In the genomic region with DNA sequence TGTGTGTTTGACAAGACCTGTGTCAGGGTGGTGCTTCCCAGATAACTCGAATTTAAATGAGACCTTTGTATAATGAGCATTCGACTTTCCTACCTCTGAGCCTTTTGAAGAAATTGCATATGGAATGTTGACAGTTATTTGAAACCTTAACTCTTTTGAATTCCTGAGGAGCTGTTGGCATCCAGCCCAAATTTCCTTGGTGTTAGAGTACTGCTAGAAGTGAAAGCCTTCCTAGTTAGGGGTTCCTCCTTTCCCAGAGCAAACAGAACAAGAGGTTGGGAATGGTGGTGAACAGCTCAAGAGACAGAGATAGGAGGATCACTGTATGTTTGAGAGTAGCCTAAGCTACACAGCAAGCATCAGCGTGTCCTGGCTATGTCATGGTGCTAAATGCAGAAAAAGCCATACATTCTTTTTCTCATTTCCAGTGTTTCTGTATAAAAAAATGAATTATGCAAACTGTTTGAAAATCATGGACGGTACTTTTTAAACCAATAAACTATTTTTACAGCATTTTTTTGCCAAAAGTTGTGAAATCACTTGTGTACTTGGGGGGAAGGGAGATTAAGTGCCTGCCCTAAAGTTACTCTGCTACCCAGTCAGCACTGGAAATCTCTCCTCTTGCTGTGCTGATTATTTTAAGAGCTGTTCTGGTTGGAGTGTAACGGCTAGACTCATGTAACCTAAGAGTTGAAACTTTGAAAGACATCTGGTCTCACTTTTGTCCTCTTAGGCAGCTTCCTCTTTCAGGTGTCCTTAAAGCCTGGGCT, we compare ENCODE assay signal across 13 mouse cellular contexts. TPM values are rescaled to one million over a fixed set of nuclear protein-coding genes. Genes with fewer than 3 reads are reported as not detected.
A peak's percentile ranks its signal among the peaks of the same experiment; 100 is the strongest.
DNase-seq lines count a peak whose midpoint lies in the region; ATAC-seq and TF ChIP-seq lines count a peak whose summit lies in the region.
"Had no signal": no experiment of that assay in that cellular context is flagged by ENCODE, and none has a peak within 500 bp of the region (broad histone marks: within the 10 kb centered on the region; RNA-seq: fewer than 3 reads in every experiment).

No protein-coding gene starts in this region.

- WGBS in limb, embryonic 13.5 days: 43% methylated on average over 5 of the region's 5 CpGs
- 26% methylated on average over 5 of the region's 5 CpGs for WGBS in lung, postnatal 0 days

- H3K9ac ChIP-seq in limb, embryonic 13.5 days: no peak overlapping the region
- H3K9ac ChIP-seq in lung, postnatal 0 days (replicated peaks; ENCODE audit: low read depth): no peak overlapping the region

- ATAC-seq in limb, embryonic 13.5 days (ENCODE audit: low FRiP score, low read depth): no peak
- ATAC-seq in lung, postnatal 0 days: 0 out of 2 replicates have a peak, but pooled peaks have one; percentile 20
- no peak for ATAC-seq in megakaryocyte progenitor cell, adult 5-6 weeks (replicated peaks; ENCODE audit: poor library complexity)
- ATAC-seq: Patski had no signal

- H3K4me1 ChIP-seq in limb, embryonic 13.5 days: peaks cover 68% of the 10 kb centered on the region
- H3K4me1 ChIP-seq in lung, postnatal 0 days (ENCODE audit: insufficient read depth, low read depth, low read length): peaks cover 24% of the 10 kb centered on the region

- no peak for TF ChIP-seq CTCF in gastrocnemius, adult 2 months (IDR thresholded peaks at IDR 0.05)
- TF ChIP-seq CTCF in lung, postnatal 0 days (IDR thresholded peaks at IDR 0.05): no peak

- intact Hi-C loops in gastrocnemius, adult 2 months (cut with DNase I): no loop called here

- peaks cover 27% of the 10 kb centered on the region for H3K36me3 ChIP-seq in limb, embryonic 13.5 days
- no peaks in the 10 kb centered on the region for H3K36me3 ChIP-seq in lung, postnatal 0 days (ENCODE audit: insufficient read depth, low read length)

- TF ChIP-seq EP300 in lung, postnatal 0 days (IDR thresholded peaks at IDR 0.05): peak; percentile 60

- no peak for DNase-seq in gastrocnemius, adult 2 months
- no peak for DNase-seq in gastrocnemius, postnatal 10 days
- peak; percentile 55 to 73 for DNase-seq in kidney, postnatal 25 days
- no peak for DNase-seq in kidney, postnatal 4 days
- peak; percentile 89 for DNase-seq in lung, postnatal 0 days (ENCODE audit: low spot score)
- DNase-seq in layer of hippocampus, postnatal 10 days (ENCODE audit: low spot score in 2 of 2): no peak
- DNase-seq: adrenal gland, postnatal 14 days; cerebellum, adult 18-20 months; thymus, postnatal 4 days had no signal

- H3K27ac ChIP-seq in gastrocnemius, adult 2 months: peak overlapping the region; percentile 98
- peak overlapping the region; percentile 63; the same call in 1 of the 2 replicates for H3K27ac ChIP-seq in limb, embryonic 13.5 days
- peak overlapping the region; percentile 72 for H3K27ac ChIP-seq in lung, postnatal 0 days (ENCODE audit: low read length)
- H3K27ac ChIP-seq: macrophage had no signal

- 0 out of 2 replicates have a peak overlapping the region, but pooled peaks have one; percentile 11 for H3K4me2 ChIP-seq in limb, embryonic 13.5 days (replicated peaks)
- H3K4me2 ChIP-seq in lung, postnatal 0 days (replicated peaks; ENCODE audit: low read depth, low read length): peak overlapping the region; percentile 3

- peak overlapping the region; percentile 16 for H3K4me3 ChIP-seq in gastrocnemius, adult 2 months
- H3K4me3 ChIP-seq in limb, embryonic 13.5 days: no peak overlapping the region
- H3K4me3 ChIP-seq in lung, postnatal 0 days (ENCODE audit: low read depth, low read length): no peak overlapping the region

- no peaks in the 10 kb centered on the region for H3K27me3 ChIP-seq in limb, embryonic 13.5 days
- no peaks in the 10 kb centered on the region for H3K27me3 ChIP-seq in lung, postnatal 0 days (replicated peaks; ENCODE audit: insufficient read depth, low read length)
- H3K27me3 ChIP-seq: Patski had no signal

- H3K9me3 ChIP-seq in limb, embryonic 13.5 days: no peaks in the 10 kb centered on the region
- no peaks in the 10 kb centered on the region for H3K9me3 ChIP-seq in lung, postnatal 0 days (ENCODE audit: low read length)

RNA-seq across cellular contexts. Expression of gene Tmem150a, which starts 2.4 kb away (rescaled TPM):
- 10 to 100 TPM; 21.0 to 24.2 TPM for total RNA-seq in gastrocnemius, adult 2 months (2021)
- 10 to 100 TPM in 1 of 2 experiments, 1 to 10 TPM in 1; 8.0 to 14.0 TPM for total RNA-seq in gastrocnemius, postnatal 10 days (2021)
- polyA plus RNA-seq in limb, embryonic 13.5 days (2015; fragmentation: Nextera tagmentation; extraction: Ambion mirVana): 12.1 and 14.6 TPM in 2 replicates
- 17.6 and 25.7 TPM in 2 replicates for polyA plus RNA-seq in lung, postnatal 0 days (2015; fragmentation: Nextera tagmentation; extraction: Ambion mirVana)
- 1.1 and 1.2 TPM in 2 replicates for total RNA-seq in megakaryocyte progenitor cell, adult 5-6 weeks (2015)
- 0.33 TPM in 1 of 2 replicates, not detected in the other for total RNA-seq in megakaryocyte progenitor cell, adult 5-6 weeks (2017)
- 10 to 100 TPM; 18.8 to 20.9 TPM for total RNA-seq in layer of hippocampus, postnatal 10 days (2021)

RNA-seq across cellular contexts. Expression of gene 0610030E20Rik, which starts 5.7 kb away (rescaled TPM):
- total RNA-seq in gastrocnemius, adult 2 months (2021): 10 to 100 TPM; 10.1 to 11.7 TPM
- 10 to 100 TPM; 12.5 to 15.6 TPM for total RNA-seq in gastrocnemius, postnatal 10 days (2021)
- polyA plus RNA-seq in limb, embryonic 13.5 days (2015; fragmentation: Nextera tagmentation; extraction: Ambion mirVana): 28.6 and 30.2 TPM in 2 replicates
- 23.0 and 24.2 TPM in 2 replicates for polyA plus RNA-seq in lung, postnatal 0 days (2015; fragmentation: Nextera tagmentation; extraction: Ambion mirVana)
- total RNA-seq in megakaryocyte progenitor cell, adult 5-6 weeks (2015): 30.3 and 31.9 TPM in 2 replicates
- 23.0 and 24.7 TPM in 2 replicates for total RNA-seq in megakaryocyte progenitor cell, adult 5-6 weeks (2017)
- 10 to 100 TPM; 13.3 to 15.9 TPM for total RNA-seq in layer of hippocampus, postnatal 10 days (2021)

RNA-seq across cellular contexts. Expression of gene Usp39, which starts 7.8 kb away (rescaled TPM):
- total RNA-seq in gastrocnemius, adult 2 months (2021): 10 to 100 TPM; 16.4 to 18.4 TPM
- total RNA-seq in gastrocnemius, postnatal 10 days (2021): 10 to 100 TPM; 17.2 to 18.4 TPM
- 51.5 and 51.7 TPM in 2 replicates for polyA plus RNA-seq in limb, embryonic 13.5 days (2015; fragmentation: Nextera tagmentation; extraction: Ambion mirVana)
- polyA plus RNA-seq in lung, postnatal 0 days (2015; fragmentation: Nextera tagmentation; extraction: Ambion mirVana): 26.1 and 27.4 TPM in 2 replicates
- total RNA-seq in megakaryocyte progenitor cell, adult 5-6 weeks (2015): 66.8 and 71.3 TPM in 2 replicates
- 113 and 115 TPM in 2 replicates for total RNA-seq in megakaryocyte progenitor cell, adult 5-6 weeks (2017)
- total RNA-seq in layer of hippocampus, postnatal 10 days (2021): 10 to 100 TPM; 33.0 to 34.1 TPM

RNA-seq across cellular contexts. Expression of gene Rnf181, which starts 13.9 kb away (rescaled TPM):
- 10 to 100 TPM; 24.9 to 26.6 TPM for total RNA-seq in gastrocnemius, adult 2 months (2021)
- total RNA-seq in gastrocnemius, postnatal 10 days (2021): 10 to 100 TPM; 35.9 to 36.6 TPM
- 90.9 and 94.0 TPM in 2 replicates for polyA plus RNA-seq in limb, embryonic 13.5 days (2015; fragmentation: Nextera tagmentation; extraction: Ambion mirVana)
- 202 and 208 TPM in 2 replicates for polyA plus RNA-seq in lung, postnatal 0 days (2015; fragmentation: Nextera tagmentation; extraction: Ambion mirVana)
- total RNA-seq in megakaryocyte progenitor cell, adult 5-6 weeks (2015): 65.5 and 87.8 TPM in 2 replicates
- total RNA-seq in megakaryocyte progenitor cell, adult 5-6 weeks (2017): 51.4 and 53.7 TPM in 2 replicates
- total RNA-seq in layer of hippocampus, postnatal 10 days (2021): 10 to 100 TPM; 69.4 to 71.1 TPM

RNA-seq across cellular contexts. Expression of gene Vamp5, which starts 27.4 kb away (rescaled TPM):
- total RNA-seq in gastrocnemius, adult 2 months (2021): 100 to 1,000 TPM in 1 of 2 experiments, 10 to 100 TPM in 1; 97.5 to 102 TPM
- 10 to 100 TPM; 49.1 to 50.0 TPM for total RNA-seq in gastrocnemius, postnatal 10 days (2021)
- polyA plus RNA-seq in limb, embryonic 13.5 days (2015; fragmentation: Nextera tagmentation; extraction: Ambion mirVana): 21.1 and 22.6 TPM in 2 replicates
- polyA plus RNA-seq in lung, postnatal 0 days (2015; fragmentation: Nextera tagmentation; extraction: Ambion mirVana): 80.5 and 83.3 TPM in 2 replicates
- total RNA-seq in megakaryocyte progenitor cell, adult 5-6 weeks (2015): 39.1 and 70.3 TPM in 2 replicates
- 13.0 and 34.9 TPM in 2 replicates for total RNA-seq in megakaryocyte progenitor cell, adult 5-6 weeks (2017)
- total RNA-seq in layer of hippocampus, postnatal 10 days (2021): 1 to 10 TPM; 4.2 to 4.6 TPM

Comparison
In these comparisons a context has a peak if more than half of its experiments do, and no peak if none do; other contexts are left out.
1. DNase-seq: peak in kidney, postnatal 25 days (2 of 2) and lung, postnatal 0 days (single experiment); none in gastrocnemius, adult 2 months (single experiment), gastrocnemius, postnatal 10 days (single experiment), kidney, postnatal 4 days (0 of 2) and layer of hippocampus, postnatal 10 days (0 of 2).
2. RNA of gene Tmem150a, which starts 2.4 kb away (total RNA-seq): 21.0 to 24.2 TPM in gastrocnemius, adult 2 months, 18.8 to 20.9 TPM in layer of hippocampus, postnatal 10 days and 8.0 to 14.0 TPM in gastrocnemius, postnatal 10 days; 0.33 to 1.2 TPM in megakaryocyte progenitor cell, adult 5-6 weeks; every median in the first group is over 4 times any median in the second.
3. Peak in every context shown above with its lines, with median percentiles within 50 percentile points of each other: H3K27ac ChIP-seq.